Mouse (Mus musculus) hindbrain, postnatal 0 days (tissue): ENCODE measurements around the gene Pwp2. TPM values are rescaled to one million over a fixed set of nuclear protein-coding genes. Genes with fewer than 3 reads are reported as not detected.

Source experiments
- ATAC-seq: fragments of 200-750 bp; cut with Nextera tagmentation; 2 replicates; pipeline ENCODE4 v1.8.0; 2017; ENCODE audit warnings: mild to moderate bottlenecking, moderate TSS enrichment, moderate library complexity
- DNase-seq: peaks from one replicate; pipeline ENCODE4 v3.0.0-alpha.2; 2015; ENCODE audit warnings: low spot score
- H3K27ac ChIP-seq: fragments of 300-500 bp; sonication (generic); 2 replicates; pipeline ENCODE4 v1.5.1; 2014; ENCODE audit warnings: mild to moderate bottlenecking
- H3K27me3 ChIP-seq: fragments of 300-500 bp; sonication (generic); 2 replicates; pipeline ENCODE4 v1.6.1; 2014; ENCODE audit warnings: low read length, mixed read lengths; ENCODE audit not compliant: insufficient read depth
- H3K36me3 ChIP-seq: fragments of 300-500 bp; sonication (generic); 2 replicates; pipeline ENCODE4 v1.6.1; 2014; ENCODE audit warnings: low read length, mixed read lengths; ENCODE audit not compliant: insufficient read depth
- H3K4me1 ChIP-seq: fragments of 300-500 bp; sonication (generic); 2 replicates; pipeline ENCODE4 v1.6.1; 2014; ENCODE audit warnings: antibody characterized with exemption, low read length, mixed read lengths; ENCODE audit not compliant: insufficient read depth
- H3K4me2 ChIP-seq: fragments of 300-500 bp; sonication (generic); 2 replicates; pipeline ENCODE4 v1.6.1; 2014; ENCODE audit warnings: low read depth, mild to moderate bottlenecking, low read length, moderate library complexity, mixed read lengths
- H3K4me3 ChIP-seq: fragments of 300-500 bp; sonication (generic); 2 replicates; pipeline ENCODE4 v1.5.1; 2014; ENCODE audit warnings: low read length
- H3K9ac ChIP-seq: fragments of 300-500 bp; sonication (generic); replicated peaks from 2 replicates; pipeline ENCODE4 v1.6.1; 2014; ENCODE audit warnings: mild to moderate bottlenecking, low read length, moderate library complexity, mixed read lengths
- H3K9me3 ChIP-seq: fragments of 300-500 bp; sonication (generic); 2 replicates; pipeline ENCODE4 v1.6.1; 2016; ENCODE audit warnings: low read length, mixed read lengths
- CTCF ChIP-seq: IDR thresholded peaks from 2 replicates; pipeline ENCODE4 v1.5.1; 2016; ENCODE audit warnings: antibody characterized with exemption, control low read depth, low read depth
- WGBS: fragments of 180-500 bp; shearing (Covaris S2); extraction: QIAGEN DNeasy Blood & Tissue Kit; methylation state at CpG from one replicate; pipeline ENCODE4 v1.1.7; 2014; 5-methylcytosine and 5-hydroxymethylcytosine counted together
- polyA plus RNA-seq: library from polyadenylated mRNA; unstranded; fragments of >200 nt; fragmentation: Nextera tagmentation; extraction: Ambion mirVana; gene quantifications from 2 replicates; pipeline ENCODE4 v1.2.1, GENCODE M21; 2015
- total RNA-seq: library from RNA; depleted of rRNA; stranded (reverse); fragments of >200 nt; gene quantifications from 2 replicates; pipeline ENCODE4 v1.2.3, GENCODE M21; 2014

The Pwp2 gene
- total and polyA plus RNA-seq, 2 experiments from 2014 or later = 11.7 to 22.4 TPM

- 78% methylated on average over 4 of the region's 4 CpGs for WGBS
- Histone ChIP-seq H3K9me3 (no peaks in the 10 kb centered on the region), H3K4me2 (no peak overlapping the region), H3K4me1 (no peaks in the 10 kb centered on the region; the same call in 1 of the 2 replicates), H3K27ac (no peak overlapping the region), H3K4me3 (no peak overlapping the region), H3K9ac (no peak overlapping the region), H3K27me3 (no peaks in the 10 kb centered on the region), H3K36me3 (no peaks in the 10 kb centered on the region)
- DNase-seq (no peak), ATAC-seq (no peak)
- no peak for TF ChIP-seq CTCF
These were observed 37.0 kb downstream of the Pwp2 start for GRCm38 (mm10) chr10:78147908-78148441.

- 59% methylated on average over 8 of the region's 8 CpGs for WGBS
- no peak overlapping the region for H3K27ac ChIP-seq
- no peaks in the 10 kb centered on the region for H3K36me3 ChIP-seq
- H3K27me3 ChIP-seq = no peaks in the 10 kb centered on the region
- H3K4me3 ChIP-seq = no peak overlapping the region
- DNase-seq (no peak), ATAC-seq (no peak)
- no peaks in the 10 kb centered on the region for H3K9me3 ChIP-seq
- no peaks in the 10 kb centered on the region; the same call in 1 of the 2 replicates for H3K4me1 ChIP-seq
- H3K4me2 ChIP-seq = no peak overlapping the region
- H3K9ac ChIP-seq = no peak overlapping the region
- TF ChIP-seq CTCF = no peak
These were observed 41.0 kb downstream of the Pwp2 start for GRCm38 (mm10) chr10:78143727-78144505.

GRCm38 (mm10) chr10:78140843-78141242 lies 44.1 kb downstream of the Pwp2 start:
- 78% methylated on average over 3 of the region's 3 CpGs for WGBS
- ATAC-seq = no peak
- no peak overlapping the region for H3K27ac ChIP-seq
- no peak for TF ChIP-seq CTCF
- H3K27me3 ChIP-seq = no peaks in the 10 kb centered on the region
- no peak for DNase-seq
- H3K36me3 ChIP-seq = no peaks in the 10 kb centered on the region
- no peak overlapping the region for H3K9ac ChIP-seq
- no peak overlapping the region for H3K4me3 ChIP-seq
- H3K4me2 ChIP-seq = no peak overlapping the region
- no peaks in the 10 kb centered on the region for H3K9me3 ChIP-seq
- H3K4me1 ChIP-seq = no peaks in the 10 kb centered on the region; the same call in 1 of the 2 replicates

GRCm38 (mm10) chr10:78140251-78140600 lies 44.7 kb downstream of the Pwp2 start:
- no peak overlapping the region for H3K27ac ChIP-seq
- no peaks in the 10 kb centered on the region for H3K27me3 ChIP-seq
- no peaks in the 10 kb centered on the region for H3K36me3 ChIP-seq
- no peak for TF ChIP-seq CTCF
- no peak for DNase-seq
- H3K4me1 ChIP-seq = peaks cover 4% of the 10 kb centered on the region; the same call in 1 of the 2 replicates
- H3K4me2 ChIP-seq = no peak overlapping the region
- no peak for ATAC-seq
- H3K9me3 ChIP-seq = no peaks in the 10 kb centered on the region
- H3K9ac ChIP-seq = no peak overlapping the region
- no peak overlapping the region for H3K4me3 ChIP-seq
- 97% methylated on average over 1 of the region's 1 CpGs for WGBS

- Histone ChIP-seq H3K27ac (no peak overlapping the region; the same call in 1 of the 2 replicates), H3K9ac (no peak overlapping the region), H3K4me2 (no peak overlapping the region), H3K9me3 (no peaks in the 10 kb centered on the region), H3K4me3 (no peak overlapping the region), H3K4me1 (peaks cover 7% of the 10 kb centered on the region; the same call in 1 of the 2 replicates), H3K36me3 (no peaks in the 10 kb centered on the region), H3K27me3 (no peaks in the 10 kb centered on the region)
- 69% methylated on average over 11 of the region's 11 CpGs for WGBS
- TF ChIP-seq CTCF = no peak
- DNase-seq (no peak), ATAC-seq (no peak)
These were observed 45.2 kb downstream of the Pwp2 start for GRCm38 (mm10) chr10:78139572-78140250.

- Histone ChIP-seq H3K27ac (peak overlapping the region; percentile 62; the same call in 1 of the 2 replicates), H3K9me3 (no peaks in the 10 kb centered on the region), H3K4me1 (peaks cover 7% of the 10 kb centered on the region; the same call in 1 of the 2 replicates), H3K27me3 (no peaks in the 10 kb centered on the region), H3K36me3 (no peaks in the 10 kb centered on the region), H3K9ac (no peak overlapping the region), H3K4me2 (no peak overlapping the region), H3K4me3 (no peak overlapping the region)
- WGBS = 47% methylated on average over 14 of the region's 14 CpGs
- no peak for TF ChIP-seq CTCF
- DNase-seq (peak; percentile 60), ATAC-seq (peak; percentile 79)
These were observed 46.0 kb downstream of the Pwp2 start for GRCm38 (mm10) chr10:78138812-78139523.
